Mouse (Mus musculus) midbrain, embryonic 12.5 days (tissue): ENCODE results near the gene Dhx35. TPM values are rescaled to one million over a fixed set of nuclear protein-coding genes. Genes with fewer than 3 reads are reported as not detected.

Source experiments
- ATAC-seq: fragments of 200-750 bp; cut with Nextera tagmentation; 2 replicates; pipeline ENCODE4 v1.8.0; 2017; ENCODE audit warnings: low read depth, moderate TSS enrichment, moderate library complexity; ENCODE audit not compliant: low FRiP score
- H3K27ac ChIP-seq: fragments of 300-500 bp; sonication (generic); replicated peaks from 2 replicates; pipeline ENCODE4 v1.5.1; 2016; ENCODE audit warnings: mild to moderate bottlenecking
- H3K27me3 ChIP-seq: fragments of 300-500 bp; sonication (generic); 2 replicates; pipeline ENCODE4 v1.6.1; 2016; ENCODE audit warnings: mild to moderate bottlenecking
- H3K36me3 ChIP-seq: fragments of 300-500 bp; sonication (generic); 2 replicates; pipeline ENCODE4 v1.6.1; 2016
- H3K4me1 ChIP-seq: fragments of 300-500 bp; sonication (generic); 2 replicates; pipeline ENCODE4 v1.6.1; 2016
- H3K4me2 ChIP-seq: fragments of 300-500 bp; sonication (generic); replicated peaks from 2 replicates; pipeline ENCODE4 v1.6.1; 2016; ENCODE audit warnings: mild to moderate bottlenecking, moderate library complexity
- H3K4me3 ChIP-seq: fragments of 300-500 bp; sonication (generic); 2 replicates; pipeline ENCODE4 v1.5.1; 2016; ENCODE audit warnings: mild to moderate bottlenecking
- H3K9ac ChIP-seq: fragments of 300-500 bp; sonication (generic); replicated peaks from 2 replicates; pipeline ENCODE4 v1.6.1; 2016; ENCODE audit warnings: mild to moderate bottlenecking, moderate library complexity
- H3K9me3 ChIP-seq: fragments of 300-500 bp; sonication (generic); 2 replicates; pipeline ENCODE4 v1.6.1; 2016; ENCODE audit warnings: mild to moderate bottlenecking
- WGBS: fragments of 180-500 bp; shearing (Covaris S2); methylation state at CpG from one replicate; pipeline ENCODE4 v1.1.7; 2016; 5-methylcytosine and 5-hydroxymethylcytosine counted together
- polyA plus RNA-seq: library from polyadenylated mRNA; unstranded; fragments of >200 nt; fragmentation: Nextera tagmentation; extraction: Ambion mirVana; gene quantifications from 2 replicates; pipeline ENCODE4 v1.2.1, GENCODE M21; 2016

Gene Dhx35
- polyA plus RNA-seq, 1 experiment from 2014 or later, result 17.9 TPM

GRCm38 (mm10) chr2:158815686-158816085 is 21.1 kb downstream of the Dhx35 start:
- no peak for ATAC-seq
- no peak overlapping the region for H3K9ac ChIP-seq
- no peaks in the 10 kb centered on the region for H3K9me3 ChIP-seq
- no peak overlapping the region for H3K27ac ChIP-seq
- no peak overlapping the region for H3K4me2 ChIP-seq
- H3K27me3 ChIP-seq, result no peaks in the 10 kb centered on the region
- H3K4me3 ChIP-seq, result no peak overlapping the region
- no peaks in the 10 kb centered on the region for H3K4me1 ChIP-seq
- peaks cover 24% of the 10 kb centered on the region for H3K36me3 ChIP-seq

GRCm38 (mm10) chr2:158816239-158816638 is 21.6 kb downstream of the Dhx35 start:
- Histone ChIP-seq H3K27ac (no peak overlapping the region), H3K36me3 (peaks cover 24% of the 10 kb centered on the region), H3K4me3 (no peak overlapping the region), H3K4me2 (no peak overlapping the region), H3K9me3 (no peaks in the 10 kb centered on the region), H3K9ac (no peak overlapping the region), H3K4me1 (no peaks in the 10 kb centered on the region), H3K27me3 (no peaks in the 10 kb centered on the region)
- no peak for ATAC-seq
- 91% methylated on average over 4 of the region's 4 CpGs for WGBS

- Histone ChIP-seq H3K4me3 (no peak overlapping the region), H3K36me3 (peaks cover 24% of the 10 kb centered on the region)
Measured at GRCm38 (mm10) chr2:158817708-158818107, 23.1 kb downstream of the Dhx35 start.

GRCm38 (mm10) chr2:158828124-158828523 is 33.5 kb downstream of the Dhx35 start:
- Histone ChIP-seq H3K27me3 (no peaks in the 10 kb centered on the region), H3K36me3 (peaks cover 61% of the 10 kb centered on the region), H3K4me1 (no peaks in the 10 kb centered on the region), H3K9ac (no peak overlapping the region), H3K4me3 (no peak overlapping the region), H3K4me2 (no peak overlapping the region), H3K27ac (no peak overlapping the region), H3K9me3 (no peaks in the 10 kb centered on the region)
- WGBS, result 86% methylated on average over 2 of the region's 2 CpGs
- no peak for ATAC-seq

More at GRCm38 (mm10) chr2:158817708-158818107, 23.1 kb downstream of the Dhx35 start:
- H3K4me1 ChIP-seq, result no peaks in the 10 kb centered on the region
- no peaks in the 10 kb centered on the region for H3K27me3 ChIP-seq
- WGBS, result 91% methylated on average over 8 of the region's 8 CpGs
- no peak overlapping the region for H3K4me2 ChIP-seq
- H3K27ac ChIP-seq, result no peak overlapping the region
- H3K9ac ChIP-seq, result no peak overlapping the region
- no peak for ATAC-seq
- no peaks in the 10 kb centered on the region for H3K9me3 ChIP-seq

GRCm38 (mm10) chr2:158829746-158830145 is 35.1 kb downstream of the Dhx35 start:
- no peak overlapping the region for H3K4me2 ChIP-seq
- no peaks in the 10 kb centered on the region for H3K27me3 ChIP-seq
- ATAC-seq, result no peak
- WGBS, result 80% methylated on average over 6 of the region's 6 CpGs
- H3K4me3 ChIP-seq, result no peak overlapping the region
- no peaks in the 10 kb centered on the region for H3K9me3 ChIP-seq
- H3K9ac ChIP-seq, result no peak overlapping the region
- no peak overlapping the region for H3K27ac ChIP-seq
- peaks cover 69% of the 10 kb centered on the region for H3K36me3 ChIP-seq
- 0 out of 2 replicates have a peak, but pooled peaks cover 3% of the 10 kb centered on the region for H3K4me1 ChIP-seq

- 76% methylated on average over 5 of the region's 5 CpGs for WGBS
- H3K36me3 ChIP-seq, result peaks cover 74% of the 10 kb centered on the region
- H3K9ac ChIP-seq, result no peak overlapping the region
Measured at GRCm38 (mm10) chr2:158833221-158833620, 38.6 kb downstream of the Dhx35 start.

GRCm38 (mm10) chr2:158833645-158834044 is 39.0 kb downstream of the Dhx35 start:
- H3K36me3 ChIP-seq, result peaks cover 74% of the 10 kb centered on the region
- H3K4me3 ChIP-seq, result no peak overlapping the region
- H3K4me2 ChIP-seq, result no peak overlapping the region
- 0 out of 2 replicates have a peak, but pooled peaks cover 3% of the 10 kb centered on the region for H3K4me1 ChIP-seq
- no peak for ATAC-seq
- 0 out of 2 replicates have a peak overlapping the region, but pooled peaks have one; percentile 30 for H3K27ac ChIP-seq
- H3K9me3 ChIP-seq, result no peaks in the 10 kb centered on the region
- no peaks in the 10 kb centered on the region for H3K27me3 ChIP-seq
- no peak overlapping the region for H3K9ac ChIP-seq
- WGBS, result 73% methylated on average over 2 of the region's 2 CpGs

More at GRCm38 (mm10) chr2:158833221-158833620, 38.6 kb downstream of the Dhx35 start:
- no peak for ATAC-seq
- Histone ChIP-seq H3K9me3 (no peaks in the 10 kb centered on the region), H3K4me2 (no peak overlapping the region), H3K27ac (0 out of 2 replicates have a peak overlapping the region, but pooled peaks have one; percentile 30), H3K4me3 (no peak overlapping the region), H3K4me1 (0 out of 2 replicates have a peak, but pooled peaks cover 3% of the 10 kb centered on the region), H3K27me3 (no peaks in the 10 kb centered on the region)

GRCm38 (mm10) chr2:158843287-158843686 is 48.7 kb downstream of the Dhx35 start:
- H3K27me3 ChIP-seq, result no peaks in the 10 kb centered on the region
- peaks cover 50% of the 10 kb centered on the region for H3K36me3 ChIP-seq
- H3K4me1 ChIP-seq, result peaks cover 6% of the 10 kb centered on the region; the same call in 1 of the 2 replicates
- WGBS, result 82% methylated on average over 5 of the region's 5 CpGs
- H3K4me3 ChIP-seq, result no peak overlapping the region
- H3K4me2 ChIP-seq, result no peak overlapping the region
- ATAC-seq, result no peak
- H3K9me3 ChIP-seq, result no peaks in the 10 kb centered on the region
- H3K9ac ChIP-seq, result no peak overlapping the region
- H3K27ac ChIP-seq, result no peak overlapping the region

- no peak overlapping the region for H3K9ac ChIP-seq
- no peak overlapping the region for H3K4me3 ChIP-seq
- WGBS, result 90% methylated on average over 5 of the region's 5 CpGs
- H3K36me3 ChIP-seq, result peaks cover 49% of the 10 kb centered on the region
- peaks cover 5% of the 10 kb centered on the region; the same call in 1 of the 2 replicates for H3K4me1 ChIP-seq
- no peak overlapping the region for H3K4me2 ChIP-seq
- H3K27me3 ChIP-seq, result no peaks in the 10 kb centered on the region
- no peak for ATAC-seq
- H3K9me3 ChIP-seq, result no peaks in the 10 kb centered on the region
- no peak overlapping the region for H3K27ac ChIP-seq
Measured at GRCm38 (mm10) chr2:158845031-158845430, 50.4 kb downstream of the Dhx35 start.

- Histone ChIP-seq H3K9ac (no peak overlapping the region), H3K4me2 (no peak overlapping the region), H3K9me3 (no peaks in the 10 kb centered on the region), H3K4me3 (no peak overlapping the region), H3K4me1 (no peaks in the 10 kb centered on the region; the same call in 1 of the 2 replicates), H3K36me3 (peaks cover 50% of the 10 kb centered on the region), H3K27me3 (no peaks in the 10 kb centered on the region), H3K27ac (no peak overlapping the region)
- no peak for ATAC-seq
- WGBS, result 76% methylated on average over 2 of the region's 2 CpGs
Measured at GRCm38 (mm10) chr2:158846208-158846607, 51.6 kb downstream of the Dhx35 start.

GRCm38 (mm10) chr2:158847991-158848390 is 53.4 kb downstream of the Dhx35 start:
- no peak overlapping the region for H3K4me3 ChIP-seq
- no peak overlapping the region for H3K27ac ChIP-seq
- no peaks in the 10 kb centered on the region for H3K9me3 ChIP-seq
- no peaks in the 10 kb centered on the region for H3K27me3 ChIP-seq
- H3K4me1 ChIP-seq, result no peaks in the 10 kb centered on the region; the same call in 1 of the 2 replicates
- ATAC-seq, result no peak
- no peak overlapping the region for H3K4me2 ChIP-seq
- H3K9ac ChIP-seq, result no peak overlapping the region
- peaks cover 43% of the 10 kb centered on the region for H3K36me3 ChIP-seq
- WGBS, result 95% methylated on average over 3 of the region's 3 CpGs

- no peak overlapping the region for H3K27ac ChIP-seq
- H3K9me3 ChIP-seq, result no peaks in the 10 kb centered on the region
- H3K9ac ChIP-seq, result no peak overlapping the region
- no peak overlapping the region for H3K4me2 ChIP-seq
- H3K4me3 ChIP-seq, result no peak overlapping the region
- H3K36me3 ChIP-seq, result peaks cover 34% of the 10 kb centered on the region
- no peaks in the 10 kb centered on the region; the same call in 1 of the 2 replicates for H3K4me1 ChIP-seq
- ATAC-seq, result no peak
- 75% methylated on average over 9 of the region's 9 CpGs for WGBS
- H3K27me3 ChIP-seq, result no peaks in the 10 kb centered on the region
Measured at GRCm38 (mm10) chr2:158849416-158849815, 54.8 kb downstream of the Dhx35 start.

GRCm38 (mm10) chr2:158852579-158852978 is 58.0 kb downstream of the Dhx35 start:
- Histone ChIP-seq H3K4me1 (no peaks in the 10 kb centered on the region), H3K27me3 (no peaks in the 10 kb centered on the region), H3K9me3 (no peaks in the 10 kb centered on the region), H3K9ac (no peak overlapping the region), H3K27ac (no peak overlapping the region), H3K4me2 (no peak overlapping the region), H3K36me3 (peaks cover 36% of the 10 kb centered on the region), H3K4me3 (no peak overlapping the region)
- no peak for ATAC-seq
- WGBS, result 36% methylated on average over 2 of the region's 2 CpGs
